Mouse (Mus musculus) cerebellum, postnatal 36 days (tissue): ENCODE measurements around the gene Henmt1.

Experiments used
- DNase-seq, 2 experiments: peaks; one replicate each; pipeline ENCODE4 v3.0.0; 2021 to 2022; ENCODE audit warnings: mixed read lengths in 2 of 2

Gene Henmt1

GRCm38 (mm10) chr3:108999173-108999572 lies 59.5 kb downstream of the Henmt1 start:
- no peak for DNase-seq

GRCm38 (mm10) chr3:109005777-109006176 lies 66.1 kb downstream of the Henmt1 start:
- no peak for DNase-seq

- DNase-seq: no peak
Measured at GRCm38 (mm10) chr3:109008180-109008579, 68.5 kb downstream of the Henmt1 start.
